Mouse (Mus musculus) neural tube, embryonic 13.5 days (tissue): ENCODE results near the gene Shank2. TPM values are rescaled to one million over a fixed set of nuclear protein-coding genes. Genes with fewer than 3 reads are reported as not detected.

Source experiments
- ATAC-seq: fragments of 200-750 bp; cut with Nextera tagmentation; 2 replicates; pipeline ENCODE4 v1.8.0; 2017; ENCODE audit warnings: low read depth, mild to moderate bottlenecking, moderate TSS enrichment, moderate library complexity
- H3K27ac ChIP-seq: fragments of 300-500 bp; sonication (generic); replicated peaks from 2 replicates; pipeline ENCODE4 v1.5.1; 2015; ENCODE audit warnings: moderate library complexity, mild to moderate bottlenecking, inconsistent platforms
- H3K27me3 ChIP-seq: fragments of 300-500 bp; sonication (generic); 2 replicates; pipeline ENCODE4 v1.6.1; 2015; ENCODE audit warnings: mild to moderate bottlenecking, inconsistent platforms
- H3K36me3 ChIP-seq: fragments of 300-500 bp; sonication (generic); 2 replicates; pipeline ENCODE4 v1.6.1; 2015; ENCODE audit warnings: mild to moderate bottlenecking, inconsistent platforms
- H3K4me1 ChIP-seq: fragments of 300-500 bp; sonication (generic); replicated peaks from 2 replicates; pipeline ENCODE4 v1.6.1; 2015; ENCODE audit warnings: inconsistent platforms
- H3K4me2 ChIP-seq: fragments of 300-500 bp; sonication (generic); 2 replicates; pipeline ENCODE4 v1.6.1; 2015; ENCODE audit warnings: inconsistent platforms, mild to moderate bottlenecking, moderate library complexity
- H3K4me3 ChIP-seq: fragments of 300-500 bp; sonication (generic); 2 replicates; pipeline ENCODE4 v1.5.1; 2015; ENCODE audit warnings: mild to moderate bottlenecking, inconsistent platforms
- H3K9ac ChIP-seq: fragments of 300-500 bp; sonication (generic); 2 replicates; pipeline ENCODE4 v1.6.1; 2015; ENCODE audit warnings: moderate library complexity, mild to moderate bottlenecking, inconsistent platforms
- H3K9me3 ChIP-seq: fragments of 300-500 bp; sonication (generic); 2 replicates; pipeline ENCODE4 v1.6.1; 2016; ENCODE audit warnings: inconsistent platforms
- WGBS: fragments of 180-500 bp; shearing (Covaris S2); methylation state at CpG from one replicate; pipeline ENCODE4 v1.1.7; 2015; 5-methylcytosine and 5-hydroxymethylcytosine counted together
- polyA plus RNA-seq: library from polyadenylated mRNA; unstranded; fragments of >200 nt; fragmentation: Nextera tagmentation; extraction: Ambion mirVana; gene quantifications from 2 replicates; pipeline ENCODE4 v1.2.1, GENCODE M21; 2015

Gene Shank2
- polyA plus RNA-seq, 1 experiment from 2014 or later: 6.7 TPM

GRCm38 (mm10) chr7:144081448-144081847 lies 79.7 kb downstream of the Shank2 start:
- Histone ChIP-seq H3K9ac (no peak overlapping the region), H3K27me3 (no peaks in the 10 kb centered on the region), H3K4me3 (no peak overlapping the region), H3K27ac (no peak overlapping the region), H3K9me3 (no peaks in the 10 kb centered on the region), H3K36me3 (no peaks in the 10 kb centered on the region), H3K4me1 (no peaks in the 10 kb centered on the region; the same call in 1 of the 2 replicates), H3K4me2 (no peak overlapping the region)
- WGBS: 94% methylated on average over 1 of the region's 1 CpGs
- ATAC-seq: no peak

DNA sequence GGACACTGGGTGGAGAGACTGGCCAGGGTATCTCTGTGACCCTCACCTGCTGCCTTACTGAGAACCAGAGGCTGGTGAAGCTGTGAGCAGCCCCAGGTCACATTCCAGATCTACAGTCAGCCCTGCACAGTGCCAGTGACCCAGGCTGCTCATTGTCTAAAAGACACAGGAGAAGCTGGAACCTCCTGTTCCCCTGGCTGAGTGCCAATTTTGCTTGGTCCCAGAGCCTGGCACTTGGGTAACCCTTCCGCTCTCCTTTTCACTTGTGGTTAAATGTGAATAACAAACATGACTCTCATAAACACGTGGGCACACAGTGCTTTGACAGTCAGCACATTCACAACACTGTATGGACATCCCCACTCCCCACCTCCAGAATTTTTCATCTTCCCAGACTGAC lies 80.2 kb downstream of the Shank2 start:
- H3K4me1 ChIP-seq: peaks cover 3% of the 10 kb centered on the region; the same call in 1 of the 2 replicates
- H3K27me3 ChIP-seq: no peaks in the 10 kb centered on the region
- H3K9ac ChIP-seq: no peak overlapping the region
- no peak overlapping the region for H3K27ac ChIP-seq
- H3K36me3 ChIP-seq: no peaks in the 10 kb centered on the region
- WGBS: 77% methylated on average over 2 of the region's 2 CpGs
- no peaks in the 10 kb centered on the region for H3K9me3 ChIP-seq
- H3K4me3 ChIP-seq: no peak overlapping the region
- no peak overlapping the region for H3K4me2 ChIP-seq
- no peak for ATAC-seq

DNA sequence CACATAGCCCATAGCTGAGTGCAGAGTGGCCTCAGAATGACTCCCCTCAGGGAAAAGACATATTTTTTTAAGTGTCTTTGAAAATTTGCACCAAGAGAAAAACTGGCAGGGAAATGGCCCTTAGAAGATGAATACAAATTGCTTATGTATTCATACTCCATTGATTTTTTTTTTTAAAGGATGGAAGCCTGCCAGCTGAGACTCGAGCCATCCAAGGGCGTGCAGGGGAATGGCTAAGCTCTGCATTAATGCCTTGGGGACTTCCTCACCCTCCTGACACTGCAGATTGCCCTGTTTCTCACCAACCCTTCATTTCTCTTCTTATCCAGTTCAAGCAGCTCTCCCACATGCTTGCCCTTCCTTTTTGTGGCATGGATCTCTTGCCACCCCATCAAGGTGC lies 85.5 kb downstream of the Shank2 start:
- peaks cover 10% of the 10 kb centered on the region for H3K4me1 ChIP-seq
- H3K9me3 ChIP-seq: no peaks in the 10 kb centered on the region
- H3K4me2 ChIP-seq: no peak overlapping the region
- no peaks in the 10 kb centered on the region for H3K36me3 ChIP-seq
- H3K9ac ChIP-seq: no peak overlapping the region
- whole genome bisulfite sequencing: 33% methylated on average over 2 of the region's 2 CpGs
- H3K4me3 ChIP-seq: no peak overlapping the region
- no peak for ATAC-seq
- 0 out of 2 replicates have a peak overlapping the region, but pooled peaks have one; percentile 49 for H3K27ac ChIP-seq
- H3K27me3 ChIP-seq: no peaks in the 10 kb centered on the region

GRCm38 (mm10) chr7:144094132-144094531 lies 92.4 kb downstream of the Shank2 start:
- Histone ChIP-seq H3K9ac (no peak overlapping the region), H3K4me3 (no peak overlapping the region), H3K9me3 (no peaks in the 10 kb centered on the region), H3K4me2 (no peak overlapping the region), H3K27me3 (no peaks in the 10 kb centered on the region), H3K36me3 (no peaks in the 10 kb centered on the region), H3K27ac (no peak overlapping the region), H3K4me1 (0 out of 2 replicates have a peak, but pooled peaks cover 6% of the 10 kb centered on the region)
- ATAC-seq: no peak
- 86% methylated on average over 12 of the region's 12 CpGs for WGBS

- Histone ChIP-seq H3K36me3 (no peaks in the 10 kb centered on the region), H3K27me3 (no peaks in the 10 kb centered on the region), H3K9ac (no peak overlapping the region), H3K27ac (no peak overlapping the region), H3K4me2 (no peak overlapping the region), H3K4me3 (no peak overlapping the region), H3K4me1 (0 out of 2 replicates have a peak, but pooled peaks cover 6% of the 10 kb centered on the region), H3K9me3 (no peaks in the 10 kb centered on the region)
- ATAC-seq: 0 out of 2 replicates have a peak, but pooled peaks have one; percentile 50
- 7% methylated on average over 2 of the region's 2 CpGs for WGBS
Observed at GRCm38 (mm10) chr7:144097314-144097713, 95.6 kb downstream of the Shank2 start.

DNA sequence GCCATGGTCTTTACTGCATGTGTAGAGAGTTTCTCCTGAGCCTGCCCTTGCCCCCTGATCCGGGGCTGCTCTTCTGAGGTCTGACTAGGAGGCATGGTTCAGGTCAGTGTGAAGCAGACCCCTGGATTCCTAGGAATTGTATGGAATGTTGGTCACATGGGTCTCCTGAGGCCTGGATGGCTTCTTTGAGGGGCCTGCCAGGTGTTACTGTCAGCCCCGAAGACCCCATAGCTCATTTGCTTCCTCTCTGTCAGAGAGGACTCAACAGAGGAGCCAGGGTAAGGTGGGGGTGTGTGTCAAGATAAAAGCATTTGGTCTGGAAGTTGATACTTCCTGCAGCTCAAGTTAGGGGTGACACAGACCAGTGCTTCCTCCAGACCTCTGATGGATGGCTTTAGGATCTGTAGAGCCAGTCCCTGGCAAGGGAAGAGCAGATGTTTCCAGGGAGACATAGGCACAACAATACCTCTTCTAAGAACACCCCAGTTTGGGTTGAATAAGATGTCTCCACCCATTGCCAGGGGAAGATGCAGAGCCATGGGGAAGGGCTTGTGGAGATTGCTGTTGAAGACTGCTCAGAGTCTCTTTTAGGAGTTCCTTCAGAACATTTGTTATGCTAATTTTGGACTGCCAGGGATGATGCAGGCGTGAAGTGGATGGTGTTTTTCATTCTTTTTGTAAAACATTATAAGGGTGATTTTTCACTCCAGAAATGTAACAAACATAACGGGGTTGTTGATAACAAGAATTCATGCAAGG lies 100.7 kb downstream of the Shank2 start:
- Histone ChIP-seq H3K9ac (no peak overlapping the region), H3K27me3 (no peaks in the 10 kb centered on the region), H3K4me2 (no peak overlapping the region), H3K4me3 (no peak overlapping the region), H3K36me3 (no peaks in the 10 kb centered on the region), H3K27ac (no peak overlapping the region), H3K4me1 (peaks cover 16% of the 10 kb centered on the region), H3K9me3 (no peaks in the 10 kb centered on the region)
- no peak for ATAC-seq
- 66% methylated on average over 4 of the region's 4 CpGs for WGBS

DNA sequence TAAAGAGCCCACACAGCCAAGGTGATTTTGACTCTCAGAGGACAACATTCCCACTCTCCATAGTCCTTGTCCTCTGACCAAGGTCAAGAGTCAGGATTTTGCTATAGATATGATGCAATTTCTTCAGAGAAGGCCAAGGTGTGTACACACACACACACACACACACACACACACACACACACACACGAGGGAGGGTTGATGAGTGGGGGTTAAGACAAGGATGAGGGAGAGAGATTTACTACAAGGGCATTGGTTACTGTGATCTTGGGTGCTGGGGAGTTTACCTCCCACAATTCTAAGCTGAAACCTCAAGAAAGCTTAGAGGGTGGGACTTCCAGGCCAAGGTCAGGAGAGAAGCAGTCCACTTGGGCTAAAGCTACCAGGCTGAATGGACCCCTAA lies 104.2 kb downstream of the Shank2 start:
- no peaks in the 10 kb centered on the region for H3K9me3 ChIP-seq
- H3K36me3 ChIP-seq: no peaks in the 10 kb centered on the region
- no peaks in the 10 kb centered on the region for H3K27me3 ChIP-seq
- H3K4me3 ChIP-seq: no peak overlapping the region
- 0 out of 2 replicates have a peak overlapping the region, but pooled peaks have one; percentile 71 for H3K27ac ChIP-seq
- peaks cover 36% of the 10 kb centered on the region for H3K4me1 ChIP-seq
- H3K4me2 ChIP-seq: no peak overlapping the region
- ATAC-seq: no peak
- 25% methylated on average over 1 of the region's 1 CpGs for WGBS
- H3K9ac ChIP-seq: no peak overlapping the region

- H3K4me1 ChIP-seq: peaks cover 42% of the 10 kb centered on the region
- WGBS: 18% methylated on average over 9 of the region's 9 CpGs
- H3K4me3 ChIP-seq: no peak overlapping the region
- H3K36me3 ChIP-seq: no peaks in the 10 kb centered on the region
- no peak overlapping the region for H3K9ac ChIP-seq
- H3K4me2 ChIP-seq: no peak overlapping the region
- no peaks in the 10 kb centered on the region for H3K9me3 ChIP-seq
- H3K27me3 ChIP-seq: no peaks in the 10 kb centered on the region
- ATAC-seq: peak; percentile 81; the same call in 1 of the 2 replicates
- H3K27ac ChIP-seq: peak overlapping the region; percentile 71
Observed at GRCm38 (mm10) chr7:144106352-144107011, 104.8 kb downstream of the Shank2 start.

GRCm38 (mm10) chr7:144108141-144108540 lies 106.4 kb downstream of the Shank2 start:
- Histone ChIP-seq H3K9me3 (no peaks in the 10 kb centered on the region), H3K27me3 (no peaks in the 10 kb centered on the region), H3K36me3 (no peaks in the 10 kb centered on the region), H3K9ac (no peak overlapping the region), H3K27ac (no peak overlapping the region), H3K4me1 (peaks cover 54% of the 10 kb centered on the region), H3K4me3 (no peak overlapping the region), H3K4me2 (no peak overlapping the region)
- no peak for ATAC-seq
- WGBS: 90% methylated on average over 5 of the region's 5 CpGs

GRCm38 (mm10) chr7:144111026-144111604 lies 109.4 kb downstream of the Shank2 start:
- ATAC-seq: no peak
- Histone ChIP-seq H3K4me1 (peaks cover 48% of the 10 kb centered on the region), H3K36me3 (no peaks in the 10 kb centered on the region), H3K27me3 (no peaks in the 10 kb centered on the region), H3K9ac (no peak overlapping the region), H3K27ac (peak overlapping the region; percentile 28; the same call in 1 of the 2 replicates), H3K4me3 (no peak overlapping the region), H3K9me3 (no peaks in the 10 kb centered on the region), H3K4me2 (no peak overlapping the region)
- 35% methylated on average over 4 of the region's 4 CpGs for WGBS

DNA sequence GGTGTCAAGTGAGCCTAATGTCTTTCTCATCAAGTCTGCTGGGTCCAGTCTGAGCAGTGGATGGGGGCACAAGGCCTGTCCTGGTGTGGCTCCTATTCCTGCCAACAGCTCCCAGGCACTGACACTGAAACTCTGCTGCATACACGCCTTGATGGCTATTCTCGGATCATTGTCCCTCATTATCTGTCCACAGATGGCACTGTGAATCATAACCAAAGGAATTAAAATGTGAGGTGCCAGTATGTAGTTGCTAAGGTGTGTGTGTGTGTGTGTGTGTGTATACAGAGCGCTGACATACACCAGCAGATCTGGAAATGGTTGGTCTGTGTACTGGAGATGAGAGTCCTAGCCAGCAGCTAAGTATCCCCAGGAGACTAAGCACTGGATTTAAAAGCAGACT lies 110.3 kb downstream of the Shank2 start:
- H3K9me3 ChIP-seq: no peaks in the 10 kb centered on the region
- no peak overlapping the region for H3K4me3 ChIP-seq
- no peak overlapping the region; the same call in 1 of the 2 replicates for H3K9ac ChIP-seq
- H3K36me3 ChIP-seq: no peaks in the 10 kb centered on the region
- no peak overlapping the region for H3K27ac ChIP-seq
- peaks cover 40% of the 10 kb centered on the region for H3K4me1 ChIP-seq
- H3K27me3 ChIP-seq: no peaks in the 10 kb centered on the region
- ATAC-seq: no peak
- 71% methylated on average over 3 of the region's 3 CpGs for WGBS
- no peak overlapping the region for H3K4me2 ChIP-seq

- H3K27me3 ChIP-seq: no peaks in the 10 kb centered on the region
- H3K27ac ChIP-seq: no peak overlapping the region
- no peak overlapping the region for H3K4me3 ChIP-seq
- H3K36me3 ChIP-seq: no peaks in the 10 kb centered on the region
- no peak overlapping the region for H3K4me2 ChIP-seq
- H3K4me1 ChIP-seq: peaks cover 26% of the 10 kb centered on the region
- ATAC-seq: no peak
- no peak overlapping the region for H3K9ac ChIP-seq
- no peaks in the 10 kb centered on the region for H3K9me3 ChIP-seq
- 62% methylated on average over 3 of the region's 3 CpGs for WGBS
Observed at GRCm38 (mm10) chr7:144114230-144114629, 112.5 kb downstream of the Shank2 start.
